Mouse (Mus musculus) Patski (cell line): Measurements from ENCODE around the gene Luzp2. TPM values are rescaled to one million over a fixed set of nuclear protein-coding genes. Genes with fewer than 3 reads are reported as not detected.

Source experiments
- ATAC-seq: fragments of 100-300 bp; one replicate; pipeline ENCODE4 v1.8.0; 2021
- CTCF ChIA-PET: fragments of 350-600 bp; sonication (Branson Sonifier 250); formaldehyde crosslinking; loops from one replicate; lab custom pipeline; 2022; ENCODE audit warnings: inconsistent platforms; lab: Charles Lee
- POLR2A ChIA-PET: fragments of 350-600 bp; sonication (Branson Sonifier 250); formaldehyde crosslinking; loops from one replicate; lab custom pipeline; 2022; ENCODE audit warnings: antibody characterized with exemption, inconsistent platforms; lab: Charles Lee
- DNase-seq: peaks from one replicate; pipeline ENCODE4 v3.0.0-alpha.2; 2011; ENCODE audit warnings: low read depth, low spot score
- H3K27me3 ChIP-seq: fragments of 371-371 bp; one replicate; pipeline ENCODE4 v1.5.1; 2021
- CTCF ChIP-seq: fragments of 100-300 bp; IDR thresholded peaks from one replicate; pipeline ENCODE4 v1.5.1; 2021
- in situ Hi-C: fragments of 300-500 bp; cut with MboI; formaldehyde crosslinking; loops from 3 replicates; pipeline ENCODE4 v1.11.1; 2018; ENCODE audit warnings: low pct_unique_long_range_greater_than_20kb, mixed read lengths
- polyA plus RNA-seq: library from polyadenylated mRNA; unstranded; gene quantifications from one replicate; pipeline ENCODE4 v1.2.3, GENCODE M21; 2021

Gene Luzp2
- 0.13 TPM for polyA plus RNA-seq

DNA sequence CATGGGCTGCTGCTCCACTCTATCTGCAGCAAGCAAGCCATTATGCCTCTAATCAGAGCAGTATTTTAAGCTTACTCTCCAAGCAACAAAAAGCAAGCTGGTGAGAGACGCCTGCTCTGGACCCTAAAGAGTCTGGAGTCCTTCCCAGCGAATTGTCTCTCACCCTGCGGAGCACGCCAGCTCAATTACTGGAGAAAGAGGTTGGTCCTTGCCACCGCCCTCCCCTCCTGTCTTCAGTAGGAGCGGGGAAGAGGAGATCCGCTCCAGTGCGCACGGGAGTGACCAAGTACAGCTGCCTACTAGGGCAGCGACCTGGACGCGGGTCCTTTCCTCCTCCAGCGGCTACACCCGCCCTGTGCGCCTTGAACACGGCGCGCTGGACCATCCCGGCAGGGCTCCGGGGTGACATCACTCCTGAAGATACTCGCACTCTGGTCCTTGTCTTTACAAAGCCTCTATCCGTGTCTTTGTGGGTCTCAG is at the start of gene Luzp2:
Gene Luzp2, plus strand, starts transcription at position 127 of the 480 bp plus-strand sequence.
- peaks cover 4% of the 10 kb centered on the region for H3K27me3 ChIP-seq
- ChIA-PET CTCF (no interaction called here), POLR2A (no interaction called here)
- ATAC-seq = no peak
- in situ Hi-C loops = no loop called here
- no peak for TF ChIP-seq CTCF
- no peak for DNase-seq

DNA sequence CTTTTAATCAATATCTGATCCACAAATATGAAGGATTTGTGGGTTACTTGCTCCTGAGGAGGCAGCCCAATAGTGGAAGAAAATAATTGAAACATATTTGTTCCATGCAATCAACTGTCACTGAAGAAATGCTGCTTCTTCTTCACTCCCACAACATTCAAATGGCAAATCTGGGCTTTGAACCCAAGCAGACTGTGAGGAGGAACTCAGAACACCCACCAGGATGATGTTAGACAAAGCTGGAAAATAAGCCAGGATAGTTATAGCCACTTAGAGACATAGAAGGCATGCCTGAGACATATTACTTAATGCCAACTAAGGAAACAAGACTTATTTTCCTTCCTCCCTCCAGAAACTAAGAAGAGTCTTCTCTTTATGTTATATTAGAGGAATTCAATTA is 47.8 kb upstream of the Luzp2 start:
- CTCF ChIA-PET = no interaction called here
- POLR2A ChIA-PET = no interaction called here
- TF ChIP-seq CTCF = no peak
- in situ Hi-C loops = no loop called here
- no peaks in the 10 kb centered on the region for H3K27me3 ChIP-seq
- ATAC-seq = no peak
- no peak for DNase-seq

DNA sequence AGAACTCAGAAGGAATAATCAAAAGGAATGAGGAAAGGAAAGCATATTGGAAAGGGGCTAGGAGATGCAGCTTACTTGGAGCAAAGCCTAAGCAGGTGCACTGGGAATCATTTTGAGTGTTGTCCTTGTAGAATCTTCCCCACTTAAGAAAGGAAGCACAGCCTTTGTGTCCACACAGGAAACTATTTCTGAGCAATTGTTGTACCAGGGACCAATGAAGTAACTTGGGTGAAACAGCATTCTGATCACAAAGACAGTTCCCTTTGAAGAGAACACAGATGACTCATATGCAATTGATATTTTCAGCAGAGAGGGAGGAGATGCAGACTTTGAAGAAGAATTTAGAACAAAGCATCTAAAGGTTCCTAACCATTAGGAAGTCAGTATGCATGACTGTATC is 16.7 kb upstream of the Luzp2 start:
- CTCF ChIA-PET = no interaction called here
- no peak for ATAC-seq
- in situ Hi-C loops = no loop called here
- TF ChIP-seq CTCF = no peak
- no peak for DNase-seq
- POLR2A ChIA-PET = no interaction called here
- H3K27me3 ChIP-seq = no peaks in the 10 kb centered on the region

DNA sequence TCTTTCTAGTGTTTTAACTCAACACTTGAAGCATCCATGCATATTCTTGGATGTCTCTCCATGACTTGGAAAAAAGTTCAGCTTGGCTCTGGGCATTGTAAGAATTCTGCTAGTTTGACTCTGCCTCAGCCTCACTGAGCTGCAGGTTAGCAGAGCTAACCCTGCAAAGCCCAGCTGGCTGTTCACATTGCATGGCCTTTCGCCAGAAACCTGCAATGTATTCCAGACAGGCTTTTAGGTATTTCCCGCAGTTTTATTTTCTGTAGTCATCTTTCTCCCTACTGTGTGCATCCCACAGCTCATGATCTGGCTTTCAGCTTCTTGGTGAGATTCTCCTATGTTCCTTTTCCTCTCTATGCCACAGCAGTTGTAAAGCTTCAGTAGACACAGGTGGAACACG is 6.5 kb upstream of the Luzp2 start:
- in situ Hi-C loops = no loop called here
- no peak for TF ChIP-seq CTCF
- no peaks in the 10 kb centered on the region for H3K27me3 ChIP-seq
- ATAC-seq = no peak
- ChIA-PET POLR2A (no interaction called here), CTCF (no interaction called here)
- no peak for DNase-seq

DNA sequence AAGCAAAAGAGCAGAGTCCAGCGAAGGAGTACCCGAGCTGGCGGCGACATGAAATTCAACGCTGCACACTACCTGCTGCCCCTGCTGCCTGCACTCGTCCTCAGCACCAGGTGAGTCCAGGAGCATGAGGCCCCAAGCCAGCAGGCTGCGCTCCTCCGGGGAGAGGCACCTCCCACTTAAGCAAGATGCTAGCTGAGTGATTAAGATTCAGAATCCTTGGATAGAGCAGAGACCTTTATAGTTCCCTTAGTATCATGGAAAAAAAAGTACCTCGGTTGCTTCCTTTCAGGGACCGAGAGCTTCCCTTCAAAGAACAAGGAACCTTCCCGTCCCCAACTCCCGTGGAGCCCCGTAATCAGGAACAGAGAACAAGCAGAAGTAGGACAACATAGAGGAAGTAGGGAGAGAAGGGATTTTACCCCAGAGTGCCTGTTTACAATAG is 634 bp downstream of the Luzp2 start:
- POLR2A ChIA-PET = no interaction called here
- no peak for ATAC-seq
- no peak for DNase-seq

DNA sequence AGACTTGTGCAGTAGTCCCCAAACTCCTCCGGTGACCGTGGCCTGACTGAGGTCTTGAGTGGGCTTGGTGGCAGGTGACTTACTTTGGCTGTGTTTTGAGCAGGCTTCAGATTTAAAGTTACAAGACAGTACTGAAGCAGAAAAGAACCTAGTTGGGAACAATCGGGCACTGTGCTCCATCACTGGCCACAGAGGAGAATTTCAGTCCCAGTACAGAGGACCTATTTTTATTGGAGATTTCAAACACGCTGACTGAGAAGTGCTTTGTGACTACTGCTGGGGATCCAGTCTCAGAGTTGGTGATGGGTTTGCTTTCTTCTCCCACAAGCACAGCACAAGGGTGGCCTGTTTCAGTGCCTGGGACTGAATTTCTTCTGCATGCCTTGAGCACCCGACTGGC is 1.1 kb downstream of the Luzp2 start:
- H3K27me3 ChIP-seq = peaks cover 4% of the 10 kb centered on the region
- DNase-seq = no peak
- in situ Hi-C loops = no loop called here
- CTCF ChIA-PET = no interaction called here
- TF ChIP-seq CTCF = no peak
- POLR2A ChIA-PET = no interaction called here
- ATAC-seq = no peak

More for the DNA sequence above, 634 bp downstream of the Luzp2 start:
- no peak for TF ChIP-seq CTCF
- in situ Hi-C loops = no loop called here
- CTCF ChIA-PET = no interaction called here
- peaks cover 4% of the 10 kb centered on the region for H3K27me3 ChIP-seq

DNA sequence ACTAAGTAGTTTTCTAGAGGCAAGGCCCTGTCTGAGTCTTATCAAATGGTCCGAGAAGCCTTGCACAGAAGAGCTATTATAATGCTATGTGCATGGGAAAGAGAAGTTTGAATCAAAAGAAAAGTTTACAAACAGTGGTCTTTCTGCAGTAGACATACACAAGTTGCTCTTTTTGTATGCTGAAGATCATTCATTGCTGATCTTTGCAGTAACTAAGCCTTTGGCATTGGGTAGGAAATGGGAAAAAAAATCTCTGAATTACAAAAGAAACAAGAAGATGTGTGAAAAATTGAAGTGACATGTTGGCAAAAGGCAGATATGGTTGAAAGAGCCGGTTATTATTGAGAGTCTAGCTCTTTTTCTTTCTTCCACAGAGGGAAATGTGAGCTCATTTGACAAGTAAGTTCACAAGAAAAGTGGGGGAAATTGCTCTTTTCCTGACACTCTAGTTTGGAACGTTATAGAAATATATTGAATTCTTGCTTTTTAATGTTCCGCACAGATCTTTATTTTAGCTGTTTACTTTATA is 7.6 kb downstream of the Luzp2 start:
- H3K27me3 ChIP-seq = no peaks in the 10 kb centered on the region
- ChIA-PET CTCF (no interaction called here), POLR2A (no interaction called here)
- no peak for TF ChIP-seq CTCF
- no peak for ATAC-seq
- DNase-seq = no peak
- in situ Hi-C loops = loop anchor here (10.0 kb wide), 1 partner anchor 872 kb away; no protein-coding TSS in a partner anchor

DNA sequence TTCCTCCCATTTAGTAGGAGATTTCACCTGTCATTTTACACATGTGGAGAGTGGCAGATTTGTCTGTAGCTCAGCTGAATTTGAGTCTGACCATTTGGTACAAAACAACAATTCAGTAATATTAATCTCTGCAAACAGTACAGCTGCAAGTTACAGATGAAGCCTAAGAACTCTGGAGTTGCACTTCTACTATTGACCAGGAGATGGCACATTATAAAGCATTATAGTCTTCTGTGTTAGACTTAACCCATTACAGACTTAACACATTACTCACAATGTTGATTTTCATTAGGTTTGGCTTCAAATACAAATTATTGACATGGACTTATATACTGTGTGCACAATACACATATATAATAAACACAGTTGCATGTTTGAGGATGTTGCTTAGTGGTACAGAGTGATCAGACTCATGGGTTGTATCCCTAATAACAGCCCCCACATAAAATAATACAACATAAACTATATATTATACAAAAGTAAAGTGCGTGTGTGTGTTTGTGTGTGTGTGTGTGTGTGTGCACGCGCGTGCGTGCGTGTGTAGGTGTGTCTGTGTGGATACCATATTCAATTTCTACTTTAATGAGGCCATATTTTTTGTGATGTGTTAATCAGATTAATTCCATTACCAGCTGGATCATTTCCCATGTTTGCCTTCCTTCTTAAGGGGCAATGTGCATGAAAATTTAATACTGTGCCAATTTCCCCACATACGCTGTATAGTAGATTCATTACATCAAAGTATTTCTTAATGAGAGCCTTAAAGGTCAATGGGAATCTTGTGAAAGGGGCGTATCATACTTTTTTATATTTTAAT is 10.8 kb downstream of the Luzp2 start:
- in situ Hi-C loops = loop anchor here (10.0 kb wide), 1 partner anchor 869 kb away; no protein-coding TSS in a partner anchor
- CTCF ChIA-PET = interaction anchor here (0.8 to 1.0 kb wide), 2 partner anchors 858 to 864 kb away, joined by 3 read pairs; no protein-coding TSS in a partner anchor
- ATAC-seq = no peak
- POLR2A ChIA-PET = no interaction called here
- H3K27me3 ChIP-seq = no peaks in the 10 kb centered on the region
- DNase-seq = no peak
- TF ChIP-seq CTCF = peak; percentile 29

DNA sequence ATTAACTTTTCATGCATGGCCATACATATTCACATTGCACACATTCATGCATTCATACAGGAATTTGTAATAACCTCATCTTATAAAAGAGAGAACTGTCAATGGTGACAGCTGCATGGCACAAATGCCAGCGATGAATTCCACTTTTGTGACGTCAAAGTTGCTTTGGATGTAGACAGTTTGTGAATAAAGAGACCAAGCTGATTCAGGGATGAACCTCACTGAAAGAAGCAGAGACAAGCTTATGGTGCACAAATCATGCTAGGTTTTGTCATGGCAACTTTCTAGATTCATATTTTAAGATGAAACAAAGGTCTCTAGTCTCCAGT is 11.4 kb downstream of the Luzp2 start:
- TF ChIP-seq CTCF = no peak
- CTCF ChIA-PET = no interaction called here
- POLR2A ChIA-PET = no interaction called here

DNA sequence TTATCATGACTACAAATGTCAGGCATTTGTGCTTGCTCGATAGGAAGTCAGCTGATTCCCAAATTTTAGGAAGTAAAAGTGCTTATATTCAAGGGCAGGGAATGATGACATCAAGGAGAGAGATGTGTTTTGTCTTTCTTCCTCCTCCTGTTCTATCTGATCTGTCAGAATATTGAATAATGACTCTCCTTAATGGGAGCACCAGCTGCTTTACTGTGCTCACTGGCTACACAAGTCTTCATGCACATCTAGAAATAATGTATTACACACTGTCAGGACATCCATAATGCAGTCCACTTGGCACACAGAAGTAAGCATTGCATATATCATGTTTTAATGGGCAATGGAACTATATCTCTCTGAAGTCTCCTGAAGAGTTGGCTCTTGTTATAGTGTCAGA is 17.6 kb downstream of the Luzp2 start:
- CTCF ChIA-PET = no interaction called here

More for the DNA sequence above, 11.4 kb downstream of the Luzp2 start:
- in situ Hi-C loops = loop anchor here (10.0 kb wide), 1 partner anchor 868 kb away; no protein-coding TSS in a partner anchor
- ATAC-seq (no peak), DNase-seq (no peak)
- no peaks in the 10 kb centered on the region for H3K27me3 ChIP-seq

DNA sequence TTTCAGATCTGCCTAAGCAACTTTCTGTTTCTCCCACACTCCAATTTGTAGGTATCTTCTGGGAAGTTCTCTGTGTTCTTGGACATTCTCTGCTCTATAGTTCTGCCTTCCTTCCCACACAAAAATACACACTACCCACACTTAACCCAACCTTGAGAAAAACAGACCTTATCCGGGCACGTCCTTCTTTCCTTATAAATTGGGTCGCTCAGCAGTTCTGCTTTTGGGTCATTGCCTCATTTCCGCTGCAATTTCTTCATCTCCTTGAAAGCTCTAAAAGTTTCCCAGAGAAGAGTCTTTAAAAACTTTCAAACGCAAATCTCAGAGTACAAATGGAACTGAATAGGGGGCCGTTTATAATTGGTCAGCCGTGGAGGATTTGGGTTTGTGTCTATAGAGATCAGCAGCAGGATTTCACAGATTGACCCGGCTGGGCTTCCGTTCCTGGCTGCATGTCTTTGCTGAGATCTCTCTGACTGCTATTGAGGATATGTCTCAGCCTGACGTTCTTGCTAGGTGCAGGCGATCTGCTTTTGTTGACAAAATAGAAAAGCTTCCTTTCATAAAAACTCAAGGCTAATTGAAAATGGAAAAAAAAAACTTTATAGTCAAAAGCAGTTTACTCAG is 26.0 kb downstream of the Luzp2 start:
- ChIA-PET CTCF (no interaction called here), POLR2A (no interaction called here)
- ATAC-seq (no peak), DNase-seq (no peak)
- in situ Hi-C loops = no loop called here
- H3K27me3 ChIP-seq = no peaks in the 10 kb centered on the region
- TF ChIP-seq CTCF = no peak

More for the DNA sequence above, 17.6 kb downstream of the Luzp2 start:
- H3K27me3 ChIP-seq = no peaks in the 10 kb centered on the region
- POLR2A ChIA-PET = no interaction called here
- in situ Hi-C loops = no loop called here
- ATAC-seq = no peak
- TF ChIP-seq CTCF = no peak
- DNase-seq = no peak
